Mouse (Mus musculus): ENCODE measurements around the gene Taf1a.
A peak's percentile ranks its signal among the peaks of the same experiment; 100 is the strongest.
"Not testable (repeated sequence)": the region's sequence is repeated elsewhere in the genome, so short reads cannot be mapped to it uniquely, and the experiment has no call there.

Taf1a gene

GRCm38 (mm10) chr1:183388426-183389406, at the start of gene Taf1a:
Gene Taf1a, plus strand, starts transcription at chr1:183388981.
- DNase-seq (ENCODE audit: low spot score), result peak; percentile 95

GRCm38 (mm10) chr1:183342902-183343301, 45.9 kb upstream of the Taf1a start:
- not testable (repeated sequence) for DNase-seq (ENCODE audit: low spot score)

- DNase-seq (ENCODE audit: low spot score), result peak; percentile 89
These were observed 43.6 kb upstream of the Taf1a start for GRCm38 (mm10) chr1:183344886-183345816.

- no peak for DNase-seq (ENCODE audit: low spot score)
These were observed 43.0 kb upstream of the Taf1a start for GRCm38 (mm10) chr1:183345817-183346195.

DNA sequence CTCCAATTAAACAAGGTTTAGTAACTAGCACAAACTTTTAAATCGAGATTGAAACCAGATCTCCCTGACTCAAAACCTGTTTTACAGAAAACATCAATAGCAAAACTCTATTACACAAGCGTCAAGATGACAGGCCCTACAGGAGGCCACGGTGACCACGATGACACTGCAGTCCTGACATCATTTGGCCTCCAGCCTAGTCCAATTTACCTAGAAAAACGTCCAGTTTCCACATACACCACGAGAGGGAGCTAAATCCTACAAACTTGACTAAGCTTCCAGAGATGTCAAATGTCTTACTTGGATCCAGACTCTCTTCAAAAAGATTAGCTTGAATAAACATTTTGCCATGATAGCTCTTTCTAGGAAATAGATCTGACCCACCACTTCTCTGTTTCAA, 38.9 kb upstream of the Taf1a start:
- DNase-seq (ENCODE audit: low spot score), result peak; percentile 93

DNA sequence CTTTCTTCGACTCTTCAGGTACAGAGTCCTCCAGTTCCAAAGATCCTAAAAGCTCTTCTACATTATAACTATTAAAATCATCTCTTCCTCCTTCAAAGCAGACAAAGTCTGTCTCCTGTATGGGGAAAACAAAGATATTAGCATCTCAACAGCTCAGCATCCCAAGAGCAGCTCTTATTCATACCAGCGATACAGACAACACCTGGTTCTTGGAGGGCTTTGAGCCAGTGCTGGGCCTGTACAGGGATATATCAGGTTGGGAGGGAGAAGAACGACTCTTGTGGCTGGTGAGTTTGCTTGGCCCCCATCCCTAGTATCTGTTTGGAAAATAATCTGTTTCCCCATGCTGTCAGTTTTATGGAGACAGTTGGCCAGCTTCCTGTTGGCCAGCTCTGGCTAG, 29.9 kb upstream of the Taf1a start:
- DNase-seq (ENCODE audit: low spot score), result no peak

GRCm38 (mm10) chr1:183362301-183362700, 26.5 kb upstream of the Taf1a start:
- DNase-seq (ENCODE audit: low spot score), result no peak

DNA sequence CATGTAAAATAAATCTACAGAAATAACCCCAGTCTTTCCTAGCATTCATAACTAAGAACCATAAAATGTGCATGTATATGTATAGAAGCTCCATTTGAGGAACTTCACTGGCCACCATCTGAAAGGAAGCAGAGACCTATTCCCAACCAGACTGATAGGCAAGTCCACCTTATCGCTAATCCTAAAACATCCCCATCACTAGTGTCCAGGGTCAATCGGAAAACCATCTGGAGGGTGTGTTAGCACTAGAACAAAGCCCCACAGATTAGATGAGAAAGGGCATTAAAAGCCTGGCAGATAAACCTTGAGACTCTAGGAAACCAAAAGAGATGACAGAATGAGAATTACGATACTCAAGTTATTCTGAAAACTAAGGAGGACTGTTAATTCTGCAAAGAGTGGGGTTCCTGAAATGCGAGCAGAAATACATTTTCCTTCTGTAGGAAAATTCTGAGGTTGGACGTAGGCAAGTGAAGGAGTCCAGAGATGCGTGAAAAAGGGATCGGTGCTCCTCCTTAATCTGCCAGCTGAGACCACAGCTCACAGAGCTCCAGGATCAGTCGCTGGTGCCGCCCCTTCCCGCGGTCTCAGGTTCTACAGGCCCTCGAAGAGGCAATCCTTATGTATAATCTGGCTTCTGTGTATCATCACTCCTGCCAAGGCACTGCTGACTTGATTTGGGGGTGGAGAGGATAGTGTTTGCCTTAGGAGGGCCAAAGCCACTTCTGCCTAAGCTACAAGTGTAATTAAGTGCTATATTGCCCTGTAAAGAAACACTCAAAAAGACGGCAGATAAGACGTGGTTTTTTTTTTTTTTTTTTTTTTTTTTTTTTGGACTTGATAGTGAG, 25.8 kb upstream of the Taf1a start:
- DNase-seq (ENCODE audit: low spot score), result no peak

DNA sequence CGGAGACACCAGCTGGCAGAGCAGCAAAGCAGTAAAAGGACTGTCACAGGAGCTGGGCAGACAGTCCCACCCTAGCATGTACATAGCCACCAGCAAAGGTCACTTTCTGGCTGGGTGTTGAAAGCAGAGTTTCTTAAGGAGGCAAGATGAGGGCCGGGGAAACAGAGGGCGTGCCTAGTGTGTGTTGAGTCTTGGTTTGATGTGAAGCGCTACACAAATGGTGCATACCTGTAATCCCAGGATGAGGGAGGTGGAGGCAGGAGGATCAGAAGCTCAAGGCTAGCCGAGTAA, 25.3 kb upstream of the Taf1a start:
- no peak for DNase-seq (ENCODE audit: low spot score)

DNA sequence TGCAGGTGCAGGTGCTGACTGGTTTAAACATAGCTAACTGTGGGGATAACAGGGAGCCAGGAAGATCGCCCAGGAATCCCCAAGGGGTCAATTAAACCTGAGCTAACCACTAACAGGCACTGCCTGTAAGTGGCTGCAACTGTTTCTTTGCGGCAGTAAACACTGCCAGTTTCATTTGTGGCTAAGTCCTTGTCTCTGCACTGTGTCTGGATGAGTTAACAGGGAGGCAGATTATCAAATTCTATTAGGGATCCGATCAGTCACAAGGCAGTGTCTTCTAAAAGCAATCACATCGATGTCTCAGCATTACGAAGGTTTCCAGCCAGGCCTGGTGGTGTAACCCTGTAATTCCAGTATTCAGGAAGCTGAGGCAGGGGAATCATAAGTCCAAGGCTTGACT, 22.4 kb upstream of the Taf1a start:
- DNase-seq (ENCODE audit: low spot score), result no peak

GRCm38 (mm10) chr1:183368601-183369400, 20.0 kb upstream of the Taf1a start:
- peak; percentile 31 for DNase-seq (ENCODE audit: low spot score)

DNA sequence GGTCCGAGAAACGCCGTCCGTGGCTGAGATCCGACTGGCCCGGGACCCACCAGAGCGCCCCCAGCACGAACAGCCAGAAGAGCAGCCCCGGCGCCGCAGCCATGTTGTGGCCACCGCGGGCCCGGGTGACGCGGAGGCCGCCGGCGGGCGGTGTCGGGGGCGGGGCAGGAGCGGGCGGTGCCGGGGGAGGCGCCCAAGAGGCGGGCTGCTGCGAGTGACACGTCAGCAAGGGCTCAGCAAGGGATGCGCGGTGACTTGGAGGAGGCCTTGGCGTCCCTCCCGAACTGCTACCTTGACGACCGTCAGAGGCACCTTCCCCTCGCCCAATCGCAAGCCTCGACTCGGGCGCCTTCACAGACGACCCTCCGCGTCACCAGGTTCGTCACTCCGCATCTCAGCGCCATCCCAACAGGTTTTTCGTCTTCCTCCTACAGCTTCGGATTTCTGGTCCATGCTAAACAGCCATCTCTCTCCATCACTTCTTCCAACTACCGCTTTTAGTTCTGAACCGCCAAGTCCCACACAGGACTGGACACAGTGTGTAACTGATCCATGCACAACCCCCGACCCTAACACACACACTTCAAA, 19.3 kb upstream of the Taf1a start, which contains the start of gene Mia3:
TSS of gene Mia3 (minus strand) at position 127 of the 588 bp plus-strand sequence.
- DNase-seq (ENCODE audit: low spot score), result peak; percentile 86

DNA sequence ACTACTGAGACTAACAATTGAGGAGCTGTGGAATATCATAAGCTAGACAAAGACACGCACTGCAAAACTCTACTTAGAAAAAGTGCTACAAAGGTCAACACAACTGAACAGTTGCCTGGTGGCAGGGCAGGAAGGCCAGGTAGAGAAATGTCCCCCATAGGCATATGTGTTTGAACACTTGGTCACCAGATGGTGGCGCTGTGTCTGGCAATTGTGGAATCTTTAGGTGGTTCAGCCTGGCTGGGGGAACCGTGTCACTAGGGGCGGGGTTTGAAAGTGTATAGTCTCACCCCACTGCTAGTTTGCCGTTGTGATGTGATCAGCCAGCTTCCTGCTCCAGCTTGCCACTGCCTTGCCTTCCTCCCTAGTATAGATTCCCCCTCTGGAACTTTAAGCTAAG, 14.1 kb upstream of the Taf1a start:
- no peak for DNase-seq (ENCODE audit: low spot score)

GRCm38 (mm10) chr1:183377045-183377444, 11.7 kb upstream of the Taf1a start:
- no peak for DNase-seq (ENCODE audit: low spot score)

DNA sequence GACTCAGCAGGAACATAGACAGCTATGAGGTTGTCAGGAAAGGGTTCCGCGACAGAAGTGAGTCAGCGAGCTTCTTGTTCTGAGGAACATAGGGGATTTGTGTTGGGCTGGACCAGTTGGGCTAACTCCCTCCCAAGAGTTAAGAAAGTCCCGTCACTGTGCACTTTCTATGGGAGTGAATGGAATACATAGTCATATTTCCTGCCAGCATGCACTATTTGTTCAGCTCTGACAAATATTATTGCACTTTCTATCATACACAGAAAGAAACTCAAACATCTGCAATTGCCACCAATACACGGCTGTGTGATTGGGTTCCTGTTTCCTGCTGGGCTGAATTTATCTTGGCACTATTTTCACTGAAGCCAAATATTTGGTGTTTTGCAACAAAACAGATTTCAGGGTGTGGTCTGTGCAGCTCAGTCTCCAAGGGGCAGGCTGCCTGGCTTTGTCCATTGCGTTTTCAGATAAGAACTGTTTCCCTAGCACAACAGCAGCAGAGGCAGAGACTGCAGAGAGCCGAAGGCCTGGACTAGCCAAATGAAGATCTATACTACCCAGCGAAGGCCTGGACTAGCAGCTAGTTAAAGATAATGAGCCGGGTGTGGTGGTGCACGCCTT, 10.3 kb upstream of the Taf1a start:
- peak; percentile 75 for DNase-seq (ENCODE audit: low spot score)

GRCm38 (mm10) chr1:183379376-183379775, 9.4 kb upstream of the Taf1a start:
- DNase-seq (ENCODE audit: low spot score), result not testable (repeated sequence)

GRCm38 (mm10) chr1:183381816-183382215, 7.0 kb upstream of the Taf1a start:
- DNase-seq (ENCODE audit: low spot score), result no peak

DNA sequence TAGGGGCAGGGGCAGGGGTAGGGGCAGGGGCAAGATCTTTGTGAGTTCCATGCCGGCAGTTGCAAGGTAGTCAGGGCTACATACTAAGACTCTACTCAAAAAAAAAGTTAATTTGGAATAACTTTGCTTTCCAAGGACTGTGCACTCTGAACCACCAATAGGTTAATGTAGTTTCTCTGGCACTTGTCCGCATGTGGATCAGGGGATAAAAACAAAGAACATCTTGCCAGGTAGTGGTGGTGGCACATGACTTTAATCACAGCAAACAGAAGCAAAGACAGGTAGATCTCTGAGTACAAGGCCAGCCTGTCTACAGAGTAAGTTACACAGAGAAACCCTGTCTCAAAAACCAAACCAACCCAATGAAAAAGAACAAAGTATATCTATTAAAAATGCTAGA, 6.2 kb upstream of the Taf1a start:
- no peak for DNase-seq (ENCODE audit: low spot score)

DNA sequence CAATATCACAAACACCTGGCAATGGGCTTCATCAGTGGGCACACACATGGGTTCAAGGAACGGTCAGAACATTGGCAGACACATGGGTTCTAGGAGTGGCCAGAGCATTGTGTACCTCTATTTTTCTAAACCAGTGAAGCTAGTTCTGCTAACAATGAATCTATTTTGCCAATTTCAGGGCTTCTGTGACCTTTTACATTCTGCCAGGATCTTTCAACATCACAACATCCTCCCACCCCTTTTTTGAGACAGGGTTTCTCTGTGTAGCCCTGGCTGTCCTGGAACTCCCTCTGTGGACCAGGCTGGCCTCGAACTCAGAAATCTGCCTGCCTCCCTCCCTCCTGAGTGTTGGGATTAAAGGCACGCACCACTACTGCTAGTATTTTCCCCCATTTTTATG, 1.4 kb upstream of the Taf1a start:
- DNase-seq (ENCODE audit: low spot score), result peak; percentile 35

DNA sequence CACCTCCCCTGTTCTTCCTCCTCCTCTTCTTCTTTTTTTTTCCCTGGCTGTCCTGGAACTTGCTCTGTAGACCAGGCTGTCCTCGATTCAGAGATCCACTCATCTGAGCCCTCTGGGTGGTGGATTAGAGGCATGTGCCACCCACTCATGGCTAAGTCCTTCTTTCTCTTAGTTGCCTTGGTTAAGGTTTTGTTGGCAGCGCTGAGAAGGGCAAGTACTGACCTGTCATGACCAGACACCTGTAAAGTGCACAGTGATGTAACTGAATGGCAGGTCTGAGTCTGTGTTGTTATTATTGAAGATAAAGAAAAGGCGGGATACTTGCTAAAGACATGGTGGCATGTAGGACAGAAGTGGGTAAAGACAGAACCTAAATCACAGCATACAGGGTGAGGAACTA, 14.6 kb downstream of the Taf1a start:
- no peak for DNase-seq (ENCODE audit: low spot score)
